Mouse (Mus musculus) cerebellum, adult 2 months (tissue): ENCODE results near the gene Sirt4.

ENCODE experiments used
- CTCF ChIP-seq: fragments of 200-500 bp; IDR thresholded peaks from 2 replicates; pipeline ENCODE4 v1.5.1; 2011; ENCODE audit warnings: low read depth, mild to moderate bottlenecking, control low read depth, low read length, moderate library complexity, borderline replicate concordance; ENCODE audit not compliant: insufficient read depth
- POLR2A ChIP-seq: fragments of 200-500 bp; IDR thresholded peaks from 2 replicates; pipeline ENCODE4 v1.6.1; 2011; ENCODE audit warnings: low read length, control low read depth, borderline replicate concordance; ENCODE audit not compliant: insufficient read depth

- TF ChIP-seq CTCF (no peak), POLR2A (no peak)
Measured at GRCm38 (mm10) chr5:115514346-115514745, 29.8 kb upstream of the Sirt4 start.
